Mouse (Mus musculus) heart, embryonic 10.5 days (tissue): Measurements from ENCODE around the gene Elk3. TPM values are rescaled to one million over a fixed set of nuclear protein-coding genes. Genes with fewer than 3 reads are reported as not detected.

Experiments
- DNase-seq: peaks from one replicate; pipeline ENCODE4 v3.0.0-alpha.2; 2017; ENCODE audit warnings: low spot score
- H3K27ac ChIP-seq: fragments of 300-500 bp; sonication (generic); 2 replicates; pipeline ENCODE4 v1.5.1; 2016; ENCODE audit warnings: mild to moderate bottlenecking
- H3K27me3 ChIP-seq: fragments of 300-500 bp; sonication (generic); 2 replicates; pipeline ENCODE4 v1.6.1; 2016; ENCODE audit warnings: mild to moderate bottlenecking; ENCODE audit not compliant: poor library complexity, insufficient read depth, severe bottlenecking
- H3K36me3 ChIP-seq: fragments of 300-500 bp; sonication (generic); 2 replicates; pipeline ENCODE4 v1.6.1; 2016; ENCODE audit warnings: mild to moderate bottlenecking, moderate library complexity
- H3K4me1 ChIP-seq: fragments of 300-500 bp; sonication (generic); 2 replicates; pipeline ENCODE4 v1.6.1; 2016; ENCODE audit warnings: mild to moderate bottlenecking
- H3K4me3 ChIP-seq: fragments of 300-500 bp; sonication (generic); 2 replicates; pipeline ENCODE4 v1.5.1; 2016; ENCODE audit warnings: mild to moderate bottlenecking, moderate library complexity
- H3K9me3 ChIP-seq: fragments of 300-500 bp; sonication (generic); 2 replicates; pipeline ENCODE4 v1.6.1; 2016; ENCODE audit warnings: mild to moderate bottlenecking, moderate library complexity
- WGBS: fragments of 180-500 bp; shearing (Covaris S2); methylation state at CpG from one replicate; pipeline ENCODE4 v1.1.7; 2016; 5-methylcytosine and 5-hydroxymethylcytosine counted together
- polyA plus RNA-seq: library from polyadenylated mRNA; unstranded; fragments of >200 nt; fragmentation: Nextera tagmentation; extraction: Ambion mirVana; gene quantifications from 2 replicates; pipeline ENCODE4 v1.2.1, GENCODE M21; 2016

The Elk3 gene
- polyA plus RNA-seq, 1 experiment from 2014 or later: 25.9 TPM

DNA sequence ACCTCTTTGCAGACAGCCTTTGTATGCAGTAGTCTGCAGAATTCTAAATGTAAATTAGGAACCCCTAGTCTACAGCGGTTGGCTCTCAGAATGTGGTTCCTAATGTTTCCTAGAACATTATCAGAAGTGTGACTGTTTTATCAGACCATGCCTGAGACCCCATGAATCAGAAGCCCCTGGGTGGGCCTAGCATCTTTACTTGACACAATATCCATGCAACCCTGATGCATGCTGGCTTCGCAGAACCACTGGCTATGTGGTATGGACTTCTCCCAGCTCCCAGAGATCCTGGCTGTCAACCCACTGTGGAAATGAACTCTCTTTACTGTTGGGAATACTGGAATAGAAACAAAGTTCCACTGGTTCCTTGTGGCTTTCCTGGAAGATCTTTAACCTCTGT, 58.3 kb downstream of the Elk3 start:
- no peak overlapping the region for H3K4me3 ChIP-seq
- H3K4me1 ChIP-seq: peaks cover 28% of the 10 kb centered on the region
- WGBS: 87% methylated on average over 2 of the region's 2 CpGs
- H3K27me3 ChIP-seq: no peaks in the 10 kb centered on the region
- DNase-seq: peak; percentile 68
- H3K27ac ChIP-seq: no peak overlapping the region
- H3K9me3 ChIP-seq: no peaks in the 10 kb centered on the region
- peaks cover 29% of the 10 kb centered on the region for H3K36me3 ChIP-seq

GRCm38 (mm10) chr10:93251426-93251825, 59.5 kb downstream of the Elk3 start:
- WGBS: 89% methylated on average over 8 of the region's 8 CpGs

DNA sequence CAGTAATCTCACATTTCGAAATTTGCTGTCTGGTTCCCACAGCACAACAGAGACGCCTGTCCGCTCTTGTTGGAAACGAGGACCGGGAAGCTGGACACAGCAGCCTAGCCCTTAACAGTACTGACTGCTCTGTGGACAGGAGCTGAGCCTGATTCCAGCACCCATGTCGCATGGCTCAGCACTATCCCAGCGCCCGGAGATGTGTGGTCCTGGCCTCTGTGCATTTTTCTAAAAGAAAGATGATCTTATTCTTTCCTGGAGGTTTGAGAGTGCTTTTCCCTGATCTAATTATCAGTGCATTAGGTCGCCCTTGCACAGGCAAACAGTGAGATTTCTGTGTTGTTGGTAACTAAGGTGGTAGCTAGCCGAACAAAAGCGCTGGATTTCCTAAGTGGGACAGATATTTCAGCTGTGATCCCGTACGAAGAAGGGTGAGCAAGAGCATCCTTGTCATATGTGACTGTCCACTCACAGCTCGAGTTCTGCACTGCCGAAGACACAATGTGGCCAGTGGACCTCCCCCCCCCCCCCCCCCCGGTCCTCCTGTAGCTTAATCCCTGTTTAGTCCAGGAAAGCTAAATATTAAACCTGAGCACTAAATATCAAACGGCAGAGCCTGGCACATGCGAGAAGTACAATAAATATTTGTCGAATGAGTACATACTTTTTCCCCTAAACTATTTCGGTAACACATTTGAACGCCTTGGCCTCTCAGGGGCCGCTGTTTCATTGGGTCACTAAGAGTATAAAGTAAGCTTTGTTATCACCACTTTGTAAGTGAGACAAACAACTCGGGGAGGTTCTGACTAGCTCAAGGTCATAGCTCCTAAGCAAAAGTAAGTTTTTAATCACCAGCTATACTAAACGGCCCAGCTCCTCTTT, 60.3 kb downstream of the Elk3 start:
- Histone ChIP-seq H3K27ac (peak overlapping the region; percentile 59), H3K9me3 (no peaks in the 10 kb centered on the region), H3K36me3 (peaks cover 39% of the 10 kb centered on the region), H3K4me1 (peaks cover 29% of the 10 kb centered on the region), H3K27me3 (no peaks in the 10 kb centered on the region), H3K4me3 (no peak overlapping the region)
- WGBS: 64% methylated on average over 24 of the region's 24 CpGs
- peak; percentile 57 for DNase-seq

More at GRCm38 (mm10) chr10:93251426-93251825, 59.5 kb downstream of the Elk3 start:
- H3K4me1 ChIP-seq: peaks cover 32% of the 10 kb centered on the region
- H3K36me3 ChIP-seq: peaks cover 39% of the 10 kb centered on the region
- peak; percentile 55 for DNase-seq
- no peaks in the 10 kb centered on the region for H3K27me3 ChIP-seq
- peak overlapping the region; percentile 59 for H3K27ac ChIP-seq
- H3K9me3 ChIP-seq: no peaks in the 10 kb centered on the region
- H3K4me3 ChIP-seq: no peak overlapping the region

- H3K36me3 ChIP-seq: peaks cover 39% of the 10 kb centered on the region
- DNase-seq: peak; percentile 50
- no peaks in the 10 kb centered on the region for H3K9me3 ChIP-seq
- H3K27me3 ChIP-seq: no peaks in the 10 kb centered on the region
- H3K4me3 ChIP-seq: no peak overlapping the region
- peaks cover 22% of the 10 kb centered on the region for H3K4me1 ChIP-seq
- WGBS: 75% methylated on average over 7 of the region's 7 CpGs
- H3K27ac ChIP-seq: no peak overlapping the region
Observed at GRCm38 (mm10) chr10:93249901-93250300, 61.0 kb downstream of the Elk3 start.

- Histone ChIP-seq H3K4me3 (no peak overlapping the region), H3K27ac (no peak overlapping the region), H3K27me3 (no peaks in the 10 kb centered on the region)
Observed at GRCm38 (mm10) chr10:93248416-93248815, 62.5 kb downstream of the Elk3 start.

GRCm38 (mm10) chr10:93247902-93248301, 63.0 kb downstream of the Elk3 start:
- Histone ChIP-seq H3K36me3 (peaks cover 30% of the 10 kb centered on the region), H3K4me1 (peaks cover 21% of the 10 kb centered on the region; the same call in 1 of the 2 replicates), H3K27ac (peak overlapping the region; percentile 38; the same call in 1 of the 2 replicates), H3K4me3 (no peak overlapping the region), H3K27me3 (no peaks in the 10 kb centered on the region), H3K9me3 (no peaks in the 10 kb centered on the region)
- WGBS: 56% methylated on average over 6 of the region's 6 CpGs
- DNase-seq: peak; percentile 53

More at GRCm38 (mm10) chr10:93248416-93248815, 62.5 kb downstream of the Elk3 start:
- WGBS: 84% methylated on average over 8 of the region's 8 CpGs
- no peaks in the 10 kb centered on the region for H3K9me3 ChIP-seq
- peaks cover 21% of the 10 kb centered on the region; the same call in 1 of the 2 replicates for H3K4me1 ChIP-seq
- H3K36me3 ChIP-seq: peaks cover 35% of the 10 kb centered on the region
- peak; percentile 64 for DNase-seq

- 88% methylated on average over 12 of the region's 12 CpGs for WGBS
- peaks cover 21% of the 10 kb centered on the region; the same call in 1 of the 2 replicates for H3K4me1 ChIP-seq
- DNase-seq: peak; percentile 50
- peak overlapping the region; percentile 38 for H3K27ac ChIP-seq
- peaks cover 27% of the 10 kb centered on the region for H3K36me3 ChIP-seq
- no peaks in the 10 kb centered on the region for H3K9me3 ChIP-seq
- no peak overlapping the region for H3K4me3 ChIP-seq
- H3K27me3 ChIP-seq: no peaks in the 10 kb centered on the region
Observed at GRCm38 (mm10) chr10:93247422-93247821, 63.5 kb downstream of the Elk3 start.

- peaks cover 18% of the 10 kb centered on the region; the same call in 1 of the 2 replicates for H3K4me1 ChIP-seq
- no peaks in the 10 kb centered on the region for H3K27me3 ChIP-seq
- WGBS: 87% methylated on average over 7 of the region's 7 CpGs
- DNase-seq: peak; percentile 74
- H3K9me3 ChIP-seq: no peaks in the 10 kb centered on the region
- no peak overlapping the region for H3K27ac ChIP-seq
- peaks cover 27% of the 10 kb centered on the region for H3K36me3 ChIP-seq
- H3K4me3 ChIP-seq: no peak overlapping the region
Observed at GRCm38 (mm10) chr10:93246185-93246920, 64.6 kb downstream of the Elk3 start.

GRCm38 (mm10) chr10:93244209-93244705, 66.7 kb downstream of the Elk3 start:
- Histone ChIP-seq H3K4me3 (no peak overlapping the region), H3K36me3 (peaks cover 29% of the 10 kb centered on the region), H3K4me1 (peaks cover 8% of the 10 kb centered on the region), H3K27me3 (no peaks in the 10 kb centered on the region), H3K27ac (no peak overlapping the region), H3K9me3 (no peaks in the 10 kb centered on the region)
- 86% methylated on average over 10 of the region's 10 CpGs for WGBS
- peak; percentile 72 for DNase-seq

GRCm38 (mm10) chr10:93242861-93243260, 68.1 kb downstream of the Elk3 start:
- Histone ChIP-seq H3K9me3 (no peaks in the 10 kb centered on the region), H3K4me3 (no peak overlapping the region), H3K27me3 (no peaks in the 10 kb centered on the region), H3K27ac (no peak overlapping the region), H3K36me3 (peaks cover 33% of the 10 kb centered on the region), H3K4me1 (peaks cover 9% of the 10 kb centered on the region)
- WGBS: 19% methylated on average over 5 of the region's 5 CpGs
- DNase-seq: peak; percentile 36

DNA sequence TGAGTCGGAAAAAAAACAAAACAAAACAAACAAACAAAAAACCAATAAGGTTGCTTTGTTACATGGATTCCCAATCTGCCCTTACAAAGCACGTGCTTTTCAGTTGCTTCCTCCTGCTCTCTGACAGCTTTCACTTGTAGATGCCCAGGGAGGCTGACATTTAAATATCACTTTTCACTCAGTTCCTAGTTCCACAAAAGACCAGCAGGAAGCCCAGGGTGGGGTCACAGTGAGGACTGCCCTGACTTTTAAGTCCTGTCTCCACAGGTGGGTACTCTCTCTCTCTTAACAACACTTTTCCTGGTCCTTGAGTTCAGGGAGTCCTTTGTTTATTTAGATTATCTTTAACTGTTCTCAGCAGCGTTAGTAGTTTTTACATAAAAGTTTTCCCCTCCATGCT, 68.7 kb downstream of the Elk3 start:
- Histone ChIP-seq H3K27ac (no peak overlapping the region), H3K9me3 (no peaks in the 10 kb centered on the region), H3K27me3 (no peaks in the 10 kb centered on the region), H3K36me3 (peaks cover 33% of the 10 kb centered on the region), H3K4me1 (peaks cover 3% of the 10 kb centered on the region; the same call in 1 of the 2 replicates), H3K4me3 (no peak overlapping the region)
- DNase-seq: peak; percentile 63
- 23% methylated on average over 3 of the region's 3 CpGs for WGBS

- peak; percentile 70 for DNase-seq
Observed at GRCm38 (mm10) chr10:93239201-93239806, 71.6 kb downstream of the Elk3 start.

More at GRCm38 (mm10) chr10:93239201-93239806, 71.6 kb downstream of the Elk3 start:
- no peaks in the 10 kb centered on the region for H3K9me3 ChIP-seq
- H3K27ac ChIP-seq: no peak overlapping the region
- H3K4me1 ChIP-seq: peaks cover 3% of the 10 kb centered on the region; the same call in 1 of the 2 replicates
- 51% methylated on average over 9 of the region's 9 CpGs for WGBS
- no peak overlapping the region for H3K4me3 ChIP-seq
- H3K36me3 ChIP-seq: peaks cover 48% of the 10 kb centered on the region
- no peaks in the 10 kb centered on the region for H3K27me3 ChIP-seq
